Mouse (Mus musculus): ENCODE results near the gene Tmem223. TPM values are rescaled to one million over a fixed set of nuclear protein-coding genes. Genes with fewer than 3 reads are reported as not detected.

The Tmem223 gene
- polyA plus RNA-seq, 1 experiment: 17.0 TPM

DNA sequence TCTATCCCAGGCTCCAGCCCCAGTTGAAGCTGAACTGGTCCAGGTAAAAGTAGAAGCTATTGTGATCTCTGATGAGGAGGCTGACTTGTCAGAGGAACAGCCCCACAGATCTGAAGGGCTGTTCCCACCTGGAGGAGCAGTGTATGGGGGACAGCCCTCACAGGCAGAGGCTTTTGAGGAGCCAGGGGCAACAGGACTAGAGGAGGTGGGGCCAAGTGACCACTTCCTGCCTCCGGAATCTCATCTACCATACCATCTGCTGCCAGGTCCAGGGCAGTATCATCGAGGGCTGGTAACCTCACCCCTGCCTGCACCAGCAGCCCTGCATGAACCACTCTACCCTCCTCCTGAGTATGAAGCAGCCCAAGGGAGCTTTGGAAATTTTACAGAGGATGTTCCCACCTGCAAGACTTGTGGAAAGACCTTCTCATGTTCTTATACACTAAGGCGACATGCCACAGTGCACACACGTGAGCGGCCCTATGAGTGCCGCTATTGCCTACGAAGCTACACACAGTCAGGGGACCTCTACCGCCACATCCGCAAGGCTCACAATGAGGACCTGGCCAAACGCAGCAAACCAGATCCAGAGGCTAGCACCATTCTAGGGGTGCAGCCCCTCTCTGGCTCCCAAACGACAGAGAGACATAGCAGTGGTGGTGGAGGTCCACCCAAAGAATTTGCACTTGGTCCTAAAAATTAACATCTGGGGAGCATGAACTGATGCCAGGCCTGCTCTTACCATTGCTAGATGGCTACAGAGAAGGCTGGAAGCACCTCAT, 33.3 kb downstream of the Tmem223 start:
- TF ChIP-seq CTCF (IDR thresholded peaks at IDR 0.05; ENCODE audit: control insufficient read depth, insufficient read depth, insufficient replicate concordance, low read depth, low read length) (no peak), POLR2A (IDR thresholded peaks at IDR 0.05; ENCODE audit: control insufficient read depth, low read depth, low read length) (peak; percentile 19; the same call in 1 of the 2 replicates)
- peaks cover 7% of the 10 kb centered on the region for H3K4me1 ChIP-seq (ENCODE audit: control insufficient read depth, insufficient read depth, low read length)
- no peaks in the 10 kb centered on the region for H3K27me3 ChIP-seq (ENCODE audit: control insufficient read depth, insufficient read depth, low read length)
- no peaks in the 10 kb centered on the region for H3K36me3 ChIP-seq (ENCODE audit: control insufficient read depth, insufficient read depth, low read length)
- H3K4me3 ChIP-seq (ENCODE audit: control insufficient read depth, low read depth, low read length): peak overlapping the region; percentile 98
- no peak overlapping the region for H3K27ac ChIP-seq (ENCODE audit: control insufficient read depth, insufficient read depth, low read depth, low read length)

DNA sequence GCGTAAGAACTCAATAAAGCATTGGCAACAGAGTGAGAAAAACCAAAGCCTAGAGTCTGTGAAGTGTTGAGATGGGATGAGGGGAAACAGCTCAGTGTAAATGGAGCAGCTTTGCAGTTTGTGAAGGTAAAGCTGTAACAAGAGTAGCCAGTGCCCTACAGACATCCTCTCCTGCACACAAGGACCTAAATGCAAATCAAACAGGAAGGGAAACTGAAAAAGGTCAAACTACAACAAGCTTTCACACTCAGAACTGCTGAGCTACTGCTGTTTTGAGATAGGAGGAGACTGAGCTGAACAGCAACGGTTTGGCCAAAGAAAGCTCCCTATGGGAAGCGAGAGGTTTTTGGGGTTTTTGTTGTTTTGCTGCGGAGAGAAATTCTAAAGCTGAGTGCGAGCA, 36.0 kb downstream of the Tmem223 start:
- Histone ChIP-seq H3K36me3 (ENCODE audit: control insufficient read depth, insufficient read depth, low read length) (peaks cover 4% of the 10 kb centered on the region; the same call in 1 of the 2 replicates), H3K4me3 (ENCODE audit: control insufficient read depth, low read depth, low read length) (no peak overlapping the region), H3K27me3 (ENCODE audit: control insufficient read depth, insufficient read depth, low read length) (no peaks in the 10 kb centered on the region), H3K4me1 (ENCODE audit: control insufficient read depth, insufficient read depth, low read length) (peaks cover 7% of the 10 kb centered on the region), H3K27ac (ENCODE audit: control insufficient read depth, insufficient read depth, low read depth, low read length) (no peak overlapping the region)
- TF ChIP-seq CTCF (IDR thresholded peaks at IDR 0.05; ENCODE audit: control insufficient read depth, insufficient read depth, insufficient replicate concordance, low read depth, low read length): no peak
- no peak for TF ChIP-seq POLR2A (IDR thresholded peaks at IDR 0.05; ENCODE audit: control insufficient read depth, low read depth, low read length)

GRCm38 (mm10) chr19:8815812-8816211, 45.0 kb downstream of the Tmem223 start:
- Histone ChIP-seq H3K4me3 (ENCODE audit: control insufficient read depth, low read depth, low read length) (no peak overlapping the region), H3K27ac (ENCODE audit: control insufficient read depth, insufficient read depth, low read depth, low read length) (no peak overlapping the region), H3K4me1 (ENCODE audit: control insufficient read depth, insufficient read depth, low read length) (peaks cover 4% of the 10 kb centered on the region), H3K27me3 (ENCODE audit: control insufficient read depth, insufficient read depth, low read length) (no peaks in the 10 kb centered on the region), H3K36me3 (ENCODE audit: control insufficient read depth, insufficient read depth, low read length) (peaks cover 5% of the 10 kb centered on the region)
- TF ChIP-seq CTCF (IDR thresholded peaks at IDR 0.05; ENCODE audit: control insufficient read depth, insufficient read depth, insufficient replicate concordance, low read depth, low read length) (no peak), POLR2A (IDR thresholded peaks at IDR 0.05; ENCODE audit: control insufficient read depth, low read depth, low read length) (no peak)

DNA sequence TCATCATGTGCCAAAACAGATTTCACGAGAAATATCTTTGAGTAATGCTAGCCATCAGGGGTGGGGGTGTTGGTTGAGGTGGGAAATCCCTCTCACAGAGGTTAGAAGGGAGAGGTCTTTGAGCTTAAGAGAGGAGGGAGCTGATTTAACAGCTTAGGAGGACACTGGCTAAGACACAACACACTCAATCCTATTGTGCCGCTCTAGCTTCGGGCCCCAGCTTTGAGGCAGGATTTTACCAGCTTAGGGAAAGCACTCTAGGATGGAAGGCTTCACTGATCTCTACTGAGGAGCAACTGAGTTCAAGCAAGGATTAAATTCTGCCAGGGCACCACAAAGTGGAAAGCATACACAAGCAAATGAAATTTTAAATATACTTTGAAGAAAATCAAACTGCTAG, 46.2 kb downstream of the Tmem223 start:
- Histone ChIP-seq H3K4me1 (ENCODE audit: control insufficient read depth, insufficient read depth, low read length) (peaks cover 7% of the 10 kb centered on the region), H3K27me3 (ENCODE audit: control insufficient read depth, insufficient read depth, low read length) (no peaks in the 10 kb centered on the region), H3K36me3 (ENCODE audit: control insufficient read depth, insufficient read depth, low read length) (peaks cover 2% of the 10 kb centered on the region), H3K4me3 (ENCODE audit: control insufficient read depth, low read depth, low read length) (no peak overlapping the region), H3K27ac (ENCODE audit: control insufficient read depth, insufficient read depth, low read depth, low read length) (no peak overlapping the region)
- TF ChIP-seq CTCF (IDR thresholded peaks at IDR 0.05; ENCODE audit: control insufficient read depth, insufficient read depth, insufficient replicate concordance, low read depth, low read length) (no peak), POLR2A (IDR thresholded peaks at IDR 0.05; ENCODE audit: control insufficient read depth, low read depth, low read length) (no peak)

GRCm38 (mm10) chr19:8818301-8818798, 47.6 kb downstream of the Tmem223 start:
- Histone ChIP-seq H3K4me3 (ENCODE audit: control insufficient read depth, low read depth, low read length) (peak overlapping the region; percentile 90), H3K27ac (ENCODE audit: control insufficient read depth, insufficient read depth, low read depth, low read length) (peak overlapping the region; percentile 96), H3K27me3 (ENCODE audit: control insufficient read depth, insufficient read depth, low read length) (no peaks in the 10 kb centered on the region), H3K36me3 (ENCODE audit: control insufficient read depth, insufficient read depth, low read length) (peaks cover 4% of the 10 kb centered on the region), H3K4me1 (ENCODE audit: control insufficient read depth, insufficient read depth, low read length) (peaks cover 7% of the 10 kb centered on the region)
- TF ChIP-seq CTCF (IDR thresholded peaks at IDR 0.05; ENCODE audit: control insufficient read depth, insufficient read depth, insufficient replicate concordance, low read depth, low read length) (no peak), POLR2A (IDR thresholded peaks at IDR 0.05; ENCODE audit: control insufficient read depth, low read depth, low read length) (no peak)

- Histone ChIP-seq H3K27ac (ENCODE audit: control insufficient read depth, insufficient read depth, low read depth, low read length) (peak within 1 kb of the TSS; percentile 96), H3K36me3 (ENCODE audit: control insufficient read depth, insufficient read depth, low read length) (peaks cover 5% of the 10 kb centered on the region), H3K4me1 (ENCODE audit: control insufficient read depth, insufficient read depth, low read length) (peaks cover 7% of the 10 kb centered on the region), H3K27me3 (ENCODE audit: control insufficient read depth, insufficient read depth, low read length) (no peaks in the 10 kb centered on the region), H3K4me3 (ENCODE audit: control insufficient read depth, low read depth, low read length) (peak within 1 kb of the TSS; percentile 90)
- peak; percentile 94 for TF ChIP-seq POLR2A (IDR thresholded peaks at IDR 0.05; ENCODE audit: control insufficient read depth, low read depth, low read length)
- no peak for TF ChIP-seq CTCF (IDR thresholded peaks at IDR 0.05; ENCODE audit: control insufficient read depth, insufficient read depth, insufficient replicate concordance, low read depth, low read length)
Measured at GRCm38 (mm10) chr19:8818801-8819595, 48.2 kb downstream of the Tmem223 start, which contains the start of gene Ttc9c. Ttc9c (minus strand) TSS chr19:8819333.

Data from testis, adult 2 months (tissue).